Mouse (Mus musculus): ENCODE results near the gene Lingo3.

The Lingo3 gene

DNA sequence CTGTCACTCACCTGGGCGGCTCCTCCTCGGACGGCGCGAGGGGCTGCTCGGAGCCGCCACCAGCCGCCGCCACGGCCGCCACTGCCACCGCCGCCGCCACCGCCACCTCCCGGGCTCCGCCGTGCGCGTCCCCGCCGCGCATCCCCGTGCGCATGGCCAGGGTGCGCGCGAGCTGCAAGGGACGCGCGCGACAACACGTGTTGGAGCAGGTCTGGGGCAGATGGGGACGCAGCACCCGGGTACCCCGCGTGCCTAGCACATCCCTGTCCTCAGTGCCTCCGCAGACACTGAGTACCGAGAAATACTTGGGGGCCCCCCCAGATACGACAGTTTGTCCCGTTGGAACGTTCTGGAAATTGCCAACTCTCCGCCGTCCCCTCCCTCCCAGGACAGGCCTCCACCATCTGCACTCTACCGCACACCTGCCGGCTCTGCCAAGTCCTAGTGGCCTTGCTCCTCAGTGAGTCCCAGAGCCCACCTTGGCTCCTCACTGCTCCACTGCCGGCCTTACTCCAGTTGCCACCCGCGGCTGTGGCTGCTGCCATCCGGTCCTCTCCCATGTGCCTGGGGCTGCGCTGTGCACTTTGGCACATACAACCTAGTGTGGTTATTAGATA lies at the start of gene Lingo3:
Gene Lingo3, minus strand, starts transcription at position 109 of the 617 bp plus-strand sequence.
- in situ Hi-C loops (cut with MboI; ENCODE audit: unreplicated experiment in 2 of 2) = no loop called here

DNA sequence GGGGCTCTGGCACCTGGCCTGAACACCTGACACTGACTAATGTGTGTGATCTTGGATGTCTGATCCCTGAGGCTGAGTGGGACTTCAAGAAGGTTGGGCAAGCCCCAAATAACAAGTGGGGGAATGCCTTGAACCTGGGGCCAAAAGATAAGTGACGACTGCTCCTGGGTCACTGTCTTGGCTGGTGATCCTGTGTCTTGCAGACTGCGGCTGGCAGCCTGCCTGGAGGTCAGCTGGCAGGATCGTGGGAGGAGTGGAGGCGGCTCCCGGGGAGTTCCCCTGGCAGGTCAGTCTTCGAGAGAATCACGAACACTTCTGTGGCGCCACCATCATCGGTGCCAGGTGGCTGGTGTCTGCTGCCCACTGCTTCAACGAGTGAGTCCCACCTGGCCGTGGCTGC lies 43.3 kb upstream of the Lingo3 start:
- in situ Hi-C loops (cut with MboI; ENCODE audit: unreplicated experiment in 2 of 2) = loop anchor here (5.0 to 25.0 kb wide), 2 partner anchors 40 to 325 kb away; partner anchors contain the start of gene Rexo1 (in 1 of the 2)

DNA sequence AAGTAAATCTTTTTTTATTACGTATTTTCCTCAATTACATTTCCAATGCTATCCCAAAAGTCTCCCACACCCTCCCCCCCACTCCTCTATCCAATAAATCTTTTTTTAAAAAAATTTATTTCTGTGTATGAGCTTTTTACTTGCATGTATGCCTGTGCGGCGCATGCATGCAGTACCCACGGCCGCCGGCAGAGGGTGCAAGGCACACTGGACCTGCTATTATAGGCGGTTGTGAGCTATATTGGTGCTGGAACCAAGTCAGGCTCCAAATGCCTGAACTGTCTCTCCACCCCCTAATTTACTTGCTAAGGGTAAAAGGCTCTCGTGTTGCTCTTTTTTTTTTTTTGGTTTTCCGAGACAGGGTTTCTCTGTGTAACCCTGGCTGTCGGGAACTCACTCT lies 37.5 kb upstream of the Lingo3 start:
- in situ Hi-C loops (cut with MboI; ENCODE audit: unreplicated experiment in 2 of 2) = loop anchor here (5.0 to 25.0 kb wide), 4 partner anchors 46 to 319 kb away; partner anchors contain the start of gene Rexo1 (in 1 of the 2)

DNA sequence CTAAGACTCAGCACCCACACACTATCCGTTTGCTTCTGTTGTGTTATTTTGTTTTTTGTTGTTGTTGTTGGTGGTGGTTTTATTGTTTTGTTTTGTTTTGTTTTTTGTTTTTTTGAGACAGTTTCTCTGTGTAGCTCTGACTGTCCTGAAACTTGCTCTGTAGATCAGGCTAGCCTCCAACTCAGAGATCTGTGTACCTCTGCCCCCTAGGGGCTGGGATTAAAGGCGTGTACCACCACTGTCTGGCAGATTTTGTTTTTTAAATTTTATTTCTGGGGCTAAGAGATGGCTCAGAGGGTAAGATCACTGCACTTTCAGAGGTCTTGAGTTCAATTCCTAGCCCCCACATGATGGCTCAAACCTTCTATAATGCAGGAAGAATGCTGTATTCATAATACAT lies 37.1 kb upstream of the Lingo3 start:
- in situ Hi-C loops (cut with MboI; ENCODE audit: unreplicated experiment in 2 of 2) = loop anchor here (5.0 to 25.0 kb wide), 4 partner anchors 46 to 319 kb away; partner anchors contain the start of gene Rexo1 (in 1 of the 2)

DNA sequence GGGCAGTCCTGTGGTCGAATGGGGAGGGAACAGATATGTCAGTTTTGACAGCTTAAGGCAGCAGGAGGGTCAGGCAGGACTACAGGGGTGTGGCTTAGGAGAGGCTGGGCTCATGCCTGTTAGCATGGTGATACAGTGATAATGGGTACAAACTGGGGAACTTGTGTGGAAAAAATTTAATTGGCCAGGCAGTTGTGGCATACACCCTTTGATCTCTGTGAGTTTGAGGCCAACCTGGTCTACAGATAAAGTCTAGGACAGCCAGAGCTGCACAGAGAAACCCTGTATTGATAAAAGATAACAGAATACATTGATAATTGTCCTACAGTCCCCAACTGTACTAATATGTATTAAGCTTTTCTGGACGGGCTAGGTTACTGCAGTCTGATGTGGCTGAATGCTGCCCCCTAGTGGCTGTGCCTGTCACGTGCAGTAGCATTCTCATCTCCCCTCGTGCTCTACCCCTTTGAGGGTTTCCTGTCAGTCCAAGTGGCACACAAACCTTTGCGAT lies 36.3 kb upstream of the Lingo3 start:
- in situ Hi-C loops (cut with MboI; ENCODE audit: unreplicated experiment in 2 of 2) = loop anchor here (5.0 to 25.0 kb wide), 4 partner anchors 47 to 318 kb away; partner anchors contain the start of gene Rexo1 (in 1 of the 2)

DNA sequence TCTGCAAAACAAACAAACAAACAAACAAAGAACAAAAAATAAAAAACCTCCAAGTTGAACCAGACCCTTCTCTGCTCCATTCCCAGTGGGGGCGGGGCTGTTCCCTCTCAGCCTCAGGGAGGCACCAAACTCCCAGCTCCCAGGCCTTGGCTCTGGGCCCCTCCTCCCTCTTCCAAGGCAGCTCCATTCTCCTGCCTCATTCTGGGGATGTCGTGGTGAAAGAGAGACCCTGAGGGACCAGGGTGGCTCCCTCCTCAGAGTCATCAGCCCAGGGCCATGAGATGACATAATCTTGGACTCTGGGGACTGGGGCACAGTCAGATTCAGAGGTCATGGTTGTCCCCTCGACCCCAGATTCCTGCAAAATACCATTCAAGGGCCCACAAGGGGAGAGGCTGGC lies 32.8 kb upstream of the Lingo3 start:
- in situ Hi-C loops (cut with MboI; ENCODE audit: unreplicated experiment in 2 of 2) = loop anchor here (5.0 to 25.0 kb wide), 3 partner anchors 54 to 314 kb away; partner anchors contain the start of gene Rexo1 (in 1 of the 2)

DNA sequence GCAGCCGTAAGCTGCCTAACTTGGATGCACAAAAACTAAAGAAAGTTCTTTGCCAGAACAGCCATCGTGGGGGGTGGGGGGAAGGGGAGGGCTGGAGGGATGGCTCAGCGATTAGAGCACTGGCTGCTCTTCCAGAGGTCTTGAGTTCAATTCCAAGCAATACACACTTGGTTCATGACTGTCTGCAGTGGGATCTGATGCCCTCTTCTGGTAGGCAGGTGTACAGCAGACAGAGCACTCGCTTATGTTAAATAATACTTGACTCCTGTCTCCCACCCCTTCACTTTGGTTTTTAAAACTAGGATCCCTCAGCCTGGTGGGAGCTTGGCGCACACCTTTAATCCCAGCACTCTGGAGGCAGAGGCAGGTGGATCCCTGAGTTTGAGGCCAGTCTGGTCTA lies 32.2 kb upstream of the Lingo3 start:
- in situ Hi-C loops (cut with MboI; ENCODE audit: unreplicated experiment in 2 of 2) = loop anchor here (5.0 to 25.0 kb wide), 3 partner anchors 54 to 314 kb away; partner anchors contain the start of gene Rexo1 (in 1 of the 2)

DNA sequence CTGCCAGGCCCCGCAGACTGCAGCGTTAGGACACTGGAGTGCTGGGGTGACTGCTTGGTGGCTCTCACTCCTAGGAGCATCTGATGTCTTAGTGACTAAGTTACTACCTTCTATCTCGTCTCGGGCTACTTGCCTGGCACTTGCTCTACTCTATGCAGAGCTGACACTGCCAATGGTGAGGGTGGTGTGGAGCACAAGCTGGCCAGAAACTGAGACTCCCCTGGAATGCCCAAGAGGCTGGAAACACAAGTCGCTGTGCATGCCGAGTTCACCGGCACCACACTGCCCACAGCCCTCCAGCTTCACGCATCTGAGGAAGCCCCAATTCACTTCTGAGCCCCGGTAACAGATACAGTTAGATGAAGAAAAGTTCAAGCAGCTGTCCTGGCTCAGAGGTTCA lies 30.2 kb upstream of the Lingo3 start:
- in situ Hi-C loops (cut with MboI; ENCODE audit: unreplicated experiment in 2 of 2) = no loop called here

DNA sequence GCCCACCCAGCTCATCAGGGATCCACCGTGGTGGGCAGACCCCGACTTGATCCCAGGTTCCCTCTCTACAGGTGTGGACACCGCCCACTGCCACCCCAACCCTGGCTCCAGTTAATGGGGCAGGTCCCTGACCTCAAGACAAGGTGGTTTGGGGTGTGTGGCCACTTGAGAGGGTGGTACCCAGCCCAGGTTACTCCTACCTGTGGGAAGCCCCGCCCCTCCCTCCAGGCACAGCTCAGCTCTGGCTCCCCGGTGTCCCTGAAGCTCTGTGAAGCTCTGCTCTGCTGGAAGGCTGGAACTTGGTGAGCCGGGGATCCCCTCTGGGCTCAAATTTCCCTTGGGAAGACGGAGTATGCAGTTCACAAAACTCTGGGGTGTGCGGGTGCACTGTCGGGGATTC lies 27.7 kb upstream of the Lingo3 start, which contains the start of gene Tmprss9:
Gene Tmprss9, plus strand, starts transcription at position 268 of the 400 bp plus-strand sequence.
- in situ Hi-C loops (cut with MboI; ENCODE audit: unreplicated experiment in 2 of 2) = no loop called here

DNA sequence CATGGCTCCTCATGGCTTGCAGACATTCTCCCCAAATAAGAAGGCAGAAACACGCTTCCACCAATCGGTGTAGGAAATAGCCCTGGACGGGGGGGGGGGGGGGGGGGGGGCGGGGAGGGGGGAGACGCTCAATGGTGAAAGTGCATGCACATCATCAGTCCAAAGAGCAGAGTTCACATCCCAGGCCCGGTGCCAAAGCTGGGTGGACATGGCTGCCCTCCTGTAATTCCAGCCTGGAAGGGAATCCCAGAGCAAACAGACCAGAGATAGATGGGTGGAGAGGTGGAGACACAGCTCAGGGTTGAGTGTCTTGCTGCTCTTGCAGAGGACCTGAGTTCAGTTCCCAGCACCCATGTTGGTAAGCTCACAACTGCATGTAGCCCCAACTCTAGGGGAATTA lies 27.2 kb upstream of the Lingo3 start:
- in situ Hi-C loops (cut with MboI; ENCODE audit: unreplicated experiment in 2 of 2) = no loop called here

DNA sequence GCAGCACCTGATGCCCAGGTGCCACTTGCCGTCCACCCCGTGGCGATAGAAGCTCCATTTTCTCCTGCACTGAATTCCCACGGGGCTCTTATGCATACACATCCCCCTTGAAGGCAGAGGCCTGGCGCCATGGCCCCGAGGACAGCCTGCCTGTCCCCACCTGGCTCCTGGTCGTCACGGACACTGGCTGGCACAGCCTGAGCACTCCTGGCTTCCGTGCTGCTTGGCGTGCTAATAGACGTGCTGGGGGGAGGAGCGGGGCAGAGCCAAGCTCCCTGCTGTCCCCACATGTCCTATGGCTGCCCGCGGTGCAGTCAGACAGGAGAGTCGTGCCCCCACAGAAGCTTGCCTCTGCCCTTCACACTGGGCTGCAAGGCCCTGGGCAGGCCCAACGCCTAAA lies 20.6 kb upstream of the Lingo3 start:
- in situ Hi-C loops (cut with MboI; ENCODE audit: unreplicated experiment in 2 of 2) = no loop called here

DNA sequence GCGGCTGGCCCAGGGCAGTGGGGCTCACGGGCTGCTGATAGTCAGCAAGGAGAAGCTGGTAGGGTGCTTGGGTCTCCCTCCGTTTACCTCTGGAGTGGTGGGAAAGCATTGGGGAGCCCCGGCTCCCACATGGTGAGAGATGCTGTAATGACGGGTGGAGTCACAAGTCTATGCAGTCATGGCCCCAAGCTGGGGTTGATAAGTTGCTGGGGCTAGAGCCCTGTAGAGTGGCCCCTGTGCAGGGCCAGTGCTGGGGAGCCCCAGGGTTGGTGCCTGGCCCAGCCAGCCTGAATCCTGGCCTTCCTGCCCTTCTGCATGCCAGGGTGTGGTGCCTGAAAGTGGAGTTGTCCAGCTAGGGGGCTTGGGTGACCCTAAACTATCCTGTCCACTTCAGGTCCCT lies 18.5 kb upstream of the Lingo3 start:
- in situ Hi-C loops (cut with MboI; ENCODE audit: unreplicated experiment in 2 of 2) = no loop called here

DNA sequence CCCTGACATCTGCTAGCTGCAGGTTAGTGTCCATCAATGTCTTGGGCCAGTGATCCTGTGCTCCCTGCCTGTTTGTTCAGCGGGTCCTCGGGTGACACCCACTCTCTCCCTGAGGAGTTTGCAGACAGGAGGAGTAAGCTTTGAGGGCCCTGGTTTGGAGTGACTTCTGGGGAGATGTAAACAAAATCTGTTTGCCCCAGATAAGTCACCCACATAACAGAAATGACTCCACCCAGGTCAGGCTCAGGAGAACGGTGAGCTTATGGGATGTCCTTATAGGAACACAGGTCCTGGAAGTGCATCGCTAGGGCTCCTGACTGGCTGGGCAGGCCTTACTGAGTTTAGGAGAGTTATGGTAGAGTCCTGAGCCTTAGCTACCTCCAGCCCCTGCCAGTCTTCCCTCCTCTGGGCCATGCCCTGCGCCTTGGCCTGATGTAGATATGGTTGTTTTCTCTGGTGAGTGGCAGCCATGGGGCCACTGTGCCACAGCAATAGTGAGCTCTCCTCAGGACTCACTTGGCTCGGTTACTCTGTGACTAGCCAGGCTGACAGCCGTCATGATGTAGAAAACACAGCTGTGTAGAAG lies 14.6 kb upstream of the Lingo3 start:
- in situ Hi-C loops (cut with MboI; ENCODE audit: unreplicated experiment in 2 of 2) = no loop called here

DNA sequence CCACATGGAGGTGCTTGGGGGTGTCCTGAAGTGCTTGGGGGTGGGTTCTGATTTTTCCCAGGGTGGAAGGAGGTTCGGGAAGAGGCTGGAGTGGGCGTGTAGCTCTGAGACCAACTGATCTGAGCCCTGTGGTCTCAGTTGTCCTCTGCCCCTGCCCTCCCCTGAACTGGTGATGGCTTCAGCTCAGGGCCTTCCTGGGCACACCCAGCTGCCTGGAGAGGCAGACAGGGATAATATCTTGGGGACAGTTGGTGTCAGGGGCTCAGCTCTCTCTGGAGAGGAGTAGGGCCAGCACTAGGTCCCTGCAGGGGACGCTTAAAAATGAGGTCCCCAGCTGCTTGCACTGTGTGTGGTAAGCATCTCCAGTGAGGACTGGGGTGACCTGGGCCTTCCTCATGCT lies 14.0 kb upstream of the Lingo3 start:
- in situ Hi-C loops (cut with MboI; ENCODE audit: unreplicated experiment in 2 of 2) = no loop called here

DNA sequence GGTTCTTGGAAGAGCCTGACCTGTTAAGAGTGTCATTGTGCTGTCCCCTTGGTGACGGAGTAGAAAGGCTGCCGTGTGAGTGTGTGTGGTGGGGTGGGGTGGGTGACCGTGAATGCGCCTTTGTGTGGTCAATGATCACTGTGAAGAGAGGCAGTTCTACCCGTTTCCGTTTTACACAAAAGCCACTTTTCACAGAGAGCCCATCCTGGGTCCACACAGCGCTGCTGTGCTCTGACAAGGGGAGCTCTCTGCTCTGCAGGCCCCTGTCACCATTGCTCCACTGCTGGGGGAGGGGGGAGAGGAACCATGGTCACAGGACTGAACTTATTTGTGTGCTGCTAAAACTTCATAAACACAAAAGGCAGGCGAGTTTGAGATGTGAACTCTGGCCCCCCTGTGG lies 13.5 kb upstream of the Lingo3 start:
- in situ Hi-C loops (cut with MboI; ENCODE audit: unreplicated experiment in 2 of 2) = no loop called here

DNA sequence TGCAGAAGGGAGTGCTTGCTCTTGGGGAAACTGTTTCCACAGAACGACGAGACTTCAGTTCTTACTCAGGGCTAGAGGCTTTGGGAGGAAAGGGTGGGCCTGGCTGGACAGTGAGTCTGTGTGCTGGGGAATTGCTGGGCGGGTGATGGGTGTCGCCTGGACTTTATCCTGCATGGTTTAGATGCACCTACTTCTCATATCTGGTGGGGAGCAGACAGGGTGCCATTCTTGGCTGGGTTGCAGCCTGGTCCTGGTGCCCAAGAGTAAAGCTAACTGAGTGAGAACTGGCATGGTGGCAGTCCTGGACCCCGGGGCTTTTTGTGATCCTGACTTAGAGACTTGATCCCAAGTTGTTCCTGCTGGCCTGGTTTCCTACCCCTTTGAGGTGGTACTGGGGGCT lies 13.1 kb upstream of the Lingo3 start:
- in situ Hi-C loops (cut with MboI; ENCODE audit: unreplicated experiment in 2 of 2) = no loop called here

DNA sequence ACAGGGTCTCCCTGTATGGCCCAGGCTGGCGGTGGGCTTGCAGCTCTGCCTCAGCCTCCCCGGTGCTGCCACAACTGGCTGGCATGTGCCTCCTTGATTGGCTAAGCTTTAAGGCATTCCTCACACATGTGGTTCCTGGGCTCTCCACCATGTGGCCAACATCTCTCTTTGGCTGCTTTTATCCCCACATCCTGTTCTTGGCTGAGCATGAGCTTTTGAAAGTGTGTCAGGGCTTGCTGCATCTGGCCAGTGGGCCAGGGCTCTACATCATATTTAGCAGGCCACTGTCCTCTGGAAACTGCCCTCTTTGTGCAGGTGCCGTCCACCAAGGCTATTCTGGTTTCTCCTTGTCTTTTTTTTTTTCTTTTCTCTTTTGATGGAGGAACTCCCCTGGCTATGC lies 12.4 kb upstream of the Lingo3 start:
- in situ Hi-C loops (cut with MboI; ENCODE audit: unreplicated experiment in 2 of 2) = no loop called here

DNA sequence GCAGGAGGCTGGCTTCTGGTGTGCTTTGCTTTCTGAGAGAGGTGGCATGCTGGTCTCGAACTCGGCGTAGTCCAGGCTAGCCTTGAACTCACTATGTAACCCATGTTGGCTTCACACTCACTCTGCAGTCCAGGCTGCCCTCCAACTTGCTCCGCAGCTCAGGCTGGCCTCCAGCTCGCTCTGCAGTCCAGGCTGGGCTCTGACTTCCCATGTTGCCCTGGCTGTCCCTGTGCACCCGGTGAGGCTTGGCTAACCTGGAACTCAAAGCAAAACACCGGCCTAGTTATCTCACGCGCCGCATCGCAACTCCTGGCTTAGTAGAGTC lies 11.9 kb upstream of the Lingo3 start:
- in situ Hi-C loops (cut with MboI; ENCODE audit: unreplicated experiment in 2 of 2) = no loop called here

DNA sequence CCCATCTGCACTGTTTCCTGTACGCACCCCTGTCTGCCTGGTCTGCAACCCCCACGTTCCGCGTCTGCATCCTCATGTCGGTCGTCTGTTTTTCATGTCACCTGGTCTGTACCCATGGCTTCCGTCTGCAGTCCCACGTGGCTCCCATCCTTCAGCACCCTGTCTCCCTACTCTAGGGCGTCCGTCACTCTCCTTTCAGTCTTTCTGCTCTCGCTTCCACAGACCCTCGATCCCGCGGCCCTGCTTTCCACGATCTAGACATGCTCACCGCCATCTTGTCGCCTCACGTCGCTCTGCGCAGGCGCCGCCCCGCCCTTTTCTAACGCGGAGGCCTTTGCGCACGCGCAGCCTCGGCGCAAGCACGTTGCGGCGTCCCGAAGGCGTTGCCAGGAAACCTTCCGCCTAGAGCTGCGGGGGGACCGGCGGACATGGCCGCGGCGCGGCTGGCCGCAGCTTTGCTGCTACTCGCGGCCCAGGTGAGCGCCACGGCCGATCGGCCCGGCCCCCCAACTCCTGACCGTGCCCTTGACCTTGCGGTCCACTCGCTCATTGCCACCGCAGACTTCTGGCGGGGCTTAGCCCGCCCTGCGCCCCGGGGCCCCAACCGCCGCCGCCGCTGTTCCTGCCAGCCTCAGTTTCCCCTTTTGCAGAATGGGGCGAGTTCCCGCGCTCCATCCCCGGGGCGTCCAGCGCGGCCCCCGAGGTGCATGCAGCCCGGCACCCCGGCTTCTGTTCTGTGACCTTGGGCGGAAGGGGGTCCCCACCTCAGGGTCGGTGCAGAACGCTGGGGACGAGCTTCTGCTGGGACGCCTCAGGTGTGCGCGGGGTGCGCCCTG lies 11.3 kb upstream of the Lingo3 start, which contains the start of the genes Lsm7 and Sppl2b:
Gene Lsm7, minus strand, starts transcription at position 297 of the 836 bp plus-strand sequence.
Gene Sppl2b, plus strand, starts transcription at position 363 of the 836 bp plus-strand sequence.
- in situ Hi-C loops (cut with MboI; ENCODE audit: unreplicated experiment in 2 of 2) = no loop called here

DNA sequence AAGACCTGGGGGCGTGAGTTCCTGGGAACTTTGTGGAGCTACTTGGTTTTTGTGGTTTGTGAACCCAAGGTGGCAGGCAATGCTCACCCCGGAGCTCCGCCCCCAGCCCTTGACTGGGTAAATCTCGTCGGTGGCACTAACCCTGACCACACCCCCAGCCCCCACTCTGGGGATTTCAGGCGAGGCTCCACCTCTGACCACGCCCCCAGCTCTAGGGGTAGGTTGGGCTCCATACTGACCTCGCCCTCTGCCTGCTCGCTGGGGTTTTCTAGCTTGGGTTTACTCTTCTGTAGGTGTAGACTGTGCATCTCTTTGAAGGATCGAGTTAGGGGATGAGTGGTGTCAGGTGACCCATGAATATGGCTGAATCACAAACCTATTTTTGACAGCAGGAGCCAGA lies 4.7 kb upstream of the Lingo3 start:
- in situ Hi-C loops (cut with MboI; ENCODE audit: unreplicated experiment in 2 of 2) = no loop called here

DNA sequence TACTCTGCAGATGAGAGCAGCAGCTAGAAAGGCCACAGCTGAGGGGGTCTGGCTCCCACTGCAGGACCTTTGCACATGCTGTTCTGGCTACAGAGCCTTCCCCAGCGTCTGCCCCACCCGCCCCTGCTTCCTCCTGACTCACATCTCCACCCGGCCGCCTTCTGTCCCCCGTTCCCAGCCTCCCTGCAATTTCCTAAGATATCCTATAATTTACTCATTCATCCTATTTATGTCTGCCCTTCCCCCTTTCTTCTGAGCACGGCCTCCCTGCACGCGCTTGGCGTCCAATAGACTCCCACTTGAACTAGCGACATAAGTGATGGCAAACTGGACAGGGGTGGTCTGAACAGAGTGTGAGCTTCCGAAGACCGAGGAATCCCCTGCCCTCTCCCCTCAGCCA lies 1.9 kb upstream of the Lingo3 start:
- in situ Hi-C loops (cut with MboI; ENCODE audit: unreplicated experiment in 2 of 2) = no loop called here

Measured in v-Abl transformed pro-B cells (cell line).